Mouse (Mus musculus): ENCODE data around the gene Fpr2.
"Not testable (repeated sequence)": the region's sequence is repeated elsewhere in the genome, so short reads cannot be mapped to it uniquely, and the experiment has no call there.

Gene Fpr2

GRCm38 (mm10) chr17:17882672-17883071, 5.0 kb upstream of the Fpr2 start:
- DNase-seq (ENCODE audit: low spot score), result no peak

GRCm38 (mm10) chr17:17883840-17884239, 3.8 kb upstream of the Fpr2 start, which contains the start of gene Fpr1:
TSS of gene Fpr1 (minus strand) at chr17:17883940.
- no peak for DNase-seq (ENCODE audit: low spot score)

GRCm38 (mm10) chr17:17889732-17890425, 2.3 kb downstream of the Fpr2 start:
- DNase-seq (ENCODE audit: low spot score), result no peak

GRCm38 (mm10) chr17:17896039-17896438, 8.4 kb downstream of the Fpr2 start:
- DNase-seq (ENCODE audit: low spot score), result no peak

- DNase-seq (ENCODE audit: low spot score), result no peak
Measured at GRCm38 (mm10) chr17:17899268-17899667, 11.6 kb downstream of the Fpr2 start.

GRCm38 (mm10) chr17:17900768-17901167, 13.1 kb downstream of the Fpr2 start:
- no peak for DNase-seq (ENCODE audit: low spot score)

- DNase-seq (ENCODE audit: low spot score), result peak; percentile 47
Measured at GRCm38 (mm10) chr17:17909636-17910421, 22.2 kb downstream of the Fpr2 start.

- not testable (repeated sequence) for DNase-seq (ENCODE audit: low spot score)
Measured at GRCm38 (mm10) chr17:17912618-17913017, 25.0 kb downstream of the Fpr2 start.

- no peak for DNase-seq (ENCODE audit: low spot score)
Measured at GRCm38 (mm10) chr17:17917376-17917775, 29.8 kb downstream of the Fpr2 start.

GRCm38 (mm10) chr17:17917782-17918181, 30.2 kb downstream of the Fpr2 start:
- DNase-seq (ENCODE audit: low spot score), result no peak

Data from urinary bladder, postnatal 10 days (tissue).